Mouse (Mus musculus): Measurements from ENCODE around the gene Olfr512. TPM values are rescaled to one million over a fixed set of nuclear protein-coding genes. Genes with fewer than 3 reads are reported as not detected.

Gene Olfr512
- polyA plus RNA-seq (2015; fragmentation: Nextera tagmentation; extraction: Ambion mirVana), result not detected in 2 replicates

DNA sequence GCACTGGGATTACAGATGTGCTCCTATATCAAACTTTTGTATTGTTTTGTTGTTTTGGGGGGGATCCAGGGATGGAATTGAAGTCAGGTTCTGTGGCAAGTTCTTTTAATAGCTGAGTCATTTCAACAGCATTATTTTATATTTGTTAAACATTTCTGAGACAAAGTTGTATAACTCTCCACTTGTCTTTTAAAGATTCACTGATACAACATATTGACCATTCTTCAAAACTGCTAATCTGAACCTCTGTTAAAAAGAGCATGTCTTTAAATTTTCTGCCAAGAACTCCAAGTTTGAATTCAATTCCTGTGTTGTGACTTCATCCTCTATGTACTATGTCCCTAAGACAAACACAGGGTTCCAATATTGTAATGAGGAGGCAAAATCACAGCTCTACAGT, at the start of gene Olfr512:
Gene Olfr512, plus strand, starts transcription at position 301 of the 400 bp plus-strand sequence.

DNA sequence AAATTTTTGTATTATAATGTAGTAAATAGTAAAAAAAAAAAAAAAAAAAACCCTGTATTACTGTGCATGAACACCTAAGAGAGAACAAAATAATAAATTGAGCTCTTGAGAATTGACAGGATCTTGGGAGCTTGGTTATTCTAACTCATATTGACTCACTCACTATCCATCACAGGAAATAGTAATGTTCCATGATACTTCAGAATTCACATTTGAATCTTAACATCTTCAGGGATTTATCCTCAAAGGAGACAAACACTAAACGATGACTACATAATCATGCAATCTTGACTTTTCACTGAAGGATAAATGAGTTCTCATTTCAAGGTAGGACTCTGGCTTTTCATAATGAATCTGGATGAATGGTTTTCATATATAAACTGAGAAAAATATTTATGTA, 47.0 kb upstream of the Olfr512 start, which contains the start of gene Olfr510:
Gene Olfr510, plus strand, starts transcription at position 301 of the 400 bp plus-strand sequence.

DNA sequence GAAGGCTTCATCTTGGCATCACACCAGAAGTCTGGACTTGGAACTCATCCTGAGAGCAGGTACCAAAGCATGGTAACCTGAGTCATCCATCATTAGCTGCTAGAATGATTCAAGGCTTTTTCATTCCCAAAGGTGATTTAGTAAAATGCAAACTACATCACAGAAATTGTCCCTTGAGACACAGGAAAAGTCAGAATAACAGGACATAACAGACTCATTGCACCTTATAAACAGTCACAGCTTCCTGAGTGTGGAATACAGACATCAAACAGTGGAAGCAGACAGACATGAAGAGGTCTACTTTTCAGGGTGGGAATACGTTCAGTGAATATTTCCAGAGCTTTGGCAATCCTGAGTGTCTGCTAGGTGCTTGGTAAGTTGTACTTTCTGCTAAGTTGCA, 37.6 kb downstream of the Olfr512 start, which contains the start of gene Olfr513:
Gene Olfr513, plus strand, starts transcription at position 301 of the 400 bp plus-strand sequence.

Other genes with a start within 250 kb of the Olfr512 start
- gene Olfr498, start 248.0 kb upstream of the Olfr512 start, polyA plus RNA-seq (2015; fragmentation: Nextera tagmentation; extraction: Ambion mirVana), result not detected in 2 replicates
- gene Olfr502, start 188.3 kb upstream of the Olfr512 start, polyA plus RNA-seq (2015; fragmentation: Nextera tagmentation; extraction: Ambion mirVana), result not detected in 2 replicates
- gene Olfr503, start 168.8 kb upstream of the Olfr512 start, polyA plus RNA-seq (2015; fragmentation: Nextera tagmentation; extraction: Ambion mirVana), result not detected in 2 replicates
- not detected in 2 replicates for gene Olfr504, start 147.5 kb upstream of the Olfr512 start, polyA plus RNA-seq (2015; fragmentation: Nextera tagmentation; extraction: Ambion mirVana)
- gene Olfr506, start 102.5 kb upstream of the Olfr512 start, polyA plus RNA-seq (2015; fragmentation: Nextera tagmentation; extraction: Ambion mirVana), result not detected in 2 replicates
- not detected in 2 replicates for gene Olfr507, start 91.5 kb upstream of the Olfr512 start, polyA plus RNA-seq (2015; fragmentation: Nextera tagmentation; extraction: Ambion mirVana)
- gene Olfr508, start 83.3 kb upstream of the Olfr512 start, polyA plus RNA-seq (2015; fragmentation: Nextera tagmentation; extraction: Ambion mirVana), result not detected in 2 replicates
- gene Olfr509, start 61.4 kb upstream of the Olfr512 start, polyA plus RNA-seq (2015; fragmentation: Nextera tagmentation; extraction: Ambion mirVana), result not detected in 2 replicates
- gene Olfr510, start 46.9 kb upstream of the Olfr512 start, polyA plus RNA-seq (2015; fragmentation: Nextera tagmentation; extraction: Ambion mirVana), result not detected in 2 replicates
- gene Olfr513, start 37.7 kb downstream of the Olfr512 start, polyA plus RNA-seq (2015; fragmentation: Nextera tagmentation; extraction: Ambion mirVana), result not detected in 2 replicates
- gene Olfr514, start 112.7 kb downstream of the Olfr512 start, polyA plus RNA-seq (2015; fragmentation: Nextera tagmentation; extraction: Ambion mirVana), result not detected in 2 replicates
- not detected in 2 replicates for gene Olfr516, start 137.2 kb downstream of the Olfr512 start, polyA plus RNA-seq (2015; fragmentation: Nextera tagmentation; extraction: Ambion mirVana)
- not detected in 2 replicates for gene Olfr517, start 159.1 kb downstream of the Olfr512 start, polyA plus RNA-seq (2015; fragmentation: Nextera tagmentation; extraction: Ambion mirVana)
- gene Olfr518, start 171.7 kb downstream of the Olfr512 start, polyA plus RNA-seq (2015; fragmentation: Nextera tagmentation; extraction: Ambion mirVana), result not detected in 2 replicates
- not detected in 2 replicates for gene Olfr519, start 181.1 kb downstream of the Olfr512 start, polyA plus RNA-seq (2015; fragmentation: Nextera tagmentation; extraction: Ambion mirVana)
- 0.11 and 0.16 TPM in 2 replicates for gene Nlrp10, start 216.9 kb downstream of the Olfr512 start, polyA plus RNA-seq (2015; fragmentation: Nextera tagmentation; extraction: Ambion mirVana)
- 65.8 and 73.9 TPM in 2 replicates for gene Eif3f, start 221.1 kb downstream of the Olfr512 start, polyA plus RNA-seq (2015; fragmentation: Nextera tagmentation; extraction: Ambion mirVana)
- gene Tub, start 237.0 kb downstream of the Olfr512 start, polyA plus RNA-seq (2015; fragmentation: Nextera tagmentation; extraction: Ambion mirVana), result 0.60 and 0.96 TPM in 2 replicates